Mouse (Mus musculus): Measurements from ENCODE around the gene Kirrel2. TPM values are rescaled to one million over a fixed set of nuclear protein-coding genes. Genes with fewer than 3 reads are reported as not detected.

Kirrel2 gene
- polyA plus RNA-seq, 1 experiment from 2014 or later, result 23.9 TPM

DNA sequence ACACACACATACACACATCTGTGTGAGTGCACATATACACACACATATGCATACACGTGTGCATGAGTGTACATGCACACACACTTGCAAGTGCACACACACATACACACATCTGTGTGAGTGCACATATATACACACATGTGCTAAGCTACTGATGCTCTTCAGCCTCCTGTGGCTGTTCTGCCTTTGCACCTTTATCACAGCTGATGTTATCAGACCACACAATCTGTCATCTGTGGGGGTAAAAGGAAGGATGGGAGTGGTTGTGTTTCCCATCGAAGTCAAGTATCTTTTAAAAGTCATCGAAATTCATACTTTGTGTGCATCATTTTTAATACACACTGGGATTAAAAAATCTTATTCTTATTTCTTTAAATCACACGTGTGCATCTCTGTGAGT is 55.1 kb downstream of the Kirrel2 start:
- H3K4me3 ChIP-seq, result no peak overlapping the region
- no peak overlapping the region for H3K27ac ChIP-seq
- no peak overlapping the region for H3K4me2 ChIP-seq (replicated peaks)
- no peak for ATAC-seq (ENCODE audit: low FRiP score)
- peaks cover 5% of the 10 kb centered on the region for H3K4me1 ChIP-seq
- WGBS, result 75% methylated on average over 4 of the region's 4 CpGs
- no peak overlapping the region for H3K9ac ChIP-seq
- no peaks in the 10 kb centered on the region for H3K9me3 ChIP-seq (replicated peaks)
- H3K27me3 ChIP-seq, result 0 out of 2 replicates have a peak, but pooled peaks cover 3% of the 10 kb centered on the region
- H3K36me3 ChIP-seq, result no peaks in the 10 kb centered on the region

DNA sequence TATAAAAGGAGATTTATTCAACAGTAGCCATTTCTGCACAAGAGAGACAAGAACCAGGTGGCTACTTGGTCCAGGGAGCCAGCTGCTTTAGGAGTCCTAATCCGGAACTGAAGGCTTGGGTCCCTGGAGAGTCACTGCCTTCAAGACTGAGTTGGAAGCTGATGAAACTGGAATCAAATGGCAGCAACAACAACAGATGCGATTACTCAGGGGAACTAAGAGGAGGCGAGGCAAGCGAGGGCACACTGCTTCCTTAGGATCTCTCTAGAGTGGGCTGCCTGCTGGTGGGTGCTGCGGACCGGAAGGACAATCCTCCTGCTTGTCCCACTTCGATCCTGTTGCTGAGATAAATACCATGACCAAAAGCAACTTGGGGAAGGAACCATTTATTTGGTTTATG is 57.8 kb downstream of the Kirrel2 start:
- Histone ChIP-seq H3K27me3 (0 out of 2 replicates have a peak, but pooled peaks cover 3% of the 10 kb centered on the region), H3K9me3 (replicated peaks) (no peaks in the 10 kb centered on the region), H3K4me1 (peaks cover 5% of the 10 kb centered on the region), H3K27ac (no peak overlapping the region), H3K36me3 (no peaks in the 10 kb centered on the region), H3K4me2 (replicated peaks) (no peak overlapping the region), H3K4me3 (no peak overlapping the region), H3K9ac (no peak overlapping the region)
- WGBS, result 43% methylated on average over 7 of the region's 7 CpGs
- ATAC-seq (ENCODE audit: low FRiP score), result no peak

Other genes starting within 250 kb of the Kirrel2 start
- 135 and 149 TPM in 2 replicates for gene Polr2i, start 225.7 kb downstream of the Kirrel2 start, polyA plus RNA-seq (2016; fragmentation: Nextera tagmentation; extraction: Ambion mirVana)
- gene Tbcb, start 225.4 kb downstream of the Kirrel2 start, polyA plus RNA-seq (2016; fragmentation: Nextera tagmentation; extraction: Ambion mirVana), result 272 and 275 TPM in 2 replicates
- not detected in 2 replicates for gene Ovol3, start 222.0 kb downstream of the Kirrel2 start, polyA plus RNA-seq (2016; fragmentation: Nextera tagmentation; extraction: Ambion mirVana)
- gene Thap8, start 177.6 kb downstream of the Kirrel2 start, polyA plus RNA-seq (2016; fragmentation: Nextera tagmentation; extraction: Ambion mirVana), result 0.48 and 0.77 TPM in 2 replicates
- gene Wdr62, start 177.3 kb downstream of the Kirrel2 start, polyA plus RNA-seq (2016; fragmentation: Nextera tagmentation; extraction: Ambion mirVana), result 7.2 and 7.4 TPM in 2 replicates
- 74.8 and 88.1 TPM in 2 replicates for gene Clip3, start 166.0 kb downstream of the Kirrel2 start, polyA plus RNA-seq (2016; fragmentation: Nextera tagmentation; extraction: Ambion mirVana)
- gene Alkbh6, start 149.0 kb downstream of the Kirrel2 start, polyA plus RNA-seq (2016; fragmentation: Nextera tagmentation; extraction: Ambion mirVana), result 87.1 and 93.5 TPM in 2 replicates
- gene Syne4, start 142.9 kb downstream of the Kirrel2 start, polyA plus RNA-seq (2016; fragmentation: Nextera tagmentation; extraction: Ambion mirVana), result 36.9 and 39.2 TPM in 2 replicates
- gene E130208F15Rik, start 135.9 kb downstream of the Kirrel2 start, polyA plus RNA-seq (2016; fragmentation: Nextera tagmentation; extraction: Ambion mirVana), result 0.33 and 0.49 TPM in 2 replicates
- 22.3 and 23.4 TPM in 2 replicates for gene Sdhaf1, start 133.8 kb downstream of the Kirrel2 start, polyA plus RNA-seq (2016; fragmentation: Nextera tagmentation; extraction: Ambion mirVana)
- 9.3 and 10.1 TPM in 2 replicates for gene Lrfn3, start 94.9 kb downstream of the Kirrel2 start, polyA plus RNA-seq (2016; fragmentation: Nextera tagmentation; extraction: Ambion mirVana)
- gene Tyrobp, start 43.9 kb downstream of the Kirrel2 start, polyA plus RNA-seq (2016; fragmentation: Nextera tagmentation; extraction: Ambion mirVana), result 17.7 and 19.7 TPM in 2 replicates
- 0.57 and 0.86 TPM in 2 replicates for gene Hcst, start 37.8 kb downstream of the Kirrel2 start, polyA plus RNA-seq (2016; fragmentation: Nextera tagmentation; extraction: Ambion mirVana)
- 1.3 and 2.2 TPM in 2 replicates for gene Nfkbid, start 36.0 kb downstream of the Kirrel2 start, polyA plus RNA-seq (2016; fragmentation: Nextera tagmentation; extraction: Ambion mirVana)
- gene Aplp1, start 12.2 kb downstream of the Kirrel2 start, polyA plus RNA-seq (2016; fragmentation: Nextera tagmentation; extraction: Ambion mirVana), result 348 and 365 TPM in 2 replicates
- gene Nphs1, start 625 bp upstream of the Kirrel2 start, polyA plus RNA-seq (2016; fragmentation: Nextera tagmentation; extraction: Ambion mirVana), result 3.8 and 5.2 TPM in 2 replicates
- not detected in 2 replicates for gene Prodh2, start 35.9 kb upstream of the Kirrel2 start, polyA plus RNA-seq (2016; fragmentation: Nextera tagmentation; extraction: Ambion mirVana)
- gene Arhgap33, start 77.4 kb upstream of the Kirrel2 start, polyA plus RNA-seq (2016; fragmentation: Nextera tagmentation; extraction: Ambion mirVana), result 88.6 and 98.9 TPM in 2 replicates
- gene Hspb6, start 94.5 kb upstream of the Kirrel2 start, polyA plus RNA-seq (2016; fragmentation: Nextera tagmentation; extraction: Ambion mirVana), result 5.7 and 7.1 TPM in 2 replicates
- gene Proser3, start 94.6 kb upstream of the Kirrel2 start, polyA plus RNA-seq (2016; fragmentation: Nextera tagmentation; extraction: Ambion mirVana), result 11.3 and 12.6 TPM in 2 replicates
- gene Lin37, start 102.1 kb upstream of the Kirrel2 start, polyA plus RNA-seq (2016; fragmentation: Nextera tagmentation; extraction: Ambion mirVana), result 52.4 and 55.2 TPM in 2 replicates
- gene U2af1l4, start 105.6 kb upstream of the Kirrel2 start, polyA plus RNA-seq (2016; fragmentation: Nextera tagmentation; extraction: Ambion mirVana), result 80.6 and 87.5 TPM in 2 replicates
- gene Gm49396, start 105.7 kb upstream of the Kirrel2 start, polyA plus RNA-seq (2016; fragmentation: Nextera tagmentation; extraction: Ambion mirVana), result 18.1 and 19.5 TPM in 2 replicates
- 128 and 139 TPM in 2 replicates for gene Psenen, start 105.9 kb upstream of the Kirrel2 start, polyA plus RNA-seq (2016; fragmentation: Nextera tagmentation; extraction: Ambion mirVana)
- gene Igflr1, start 107.7 kb upstream of the Kirrel2 start, polyA plus RNA-seq (2016; fragmentation: Nextera tagmentation; extraction: Ambion mirVana), result 4.2 and 6.3 TPM in 2 replicates
- 8.8 and 9.9 TPM in 2 replicates for gene Kmt2b, start 131.0 kb upstream of the Kirrel2 start, polyA plus RNA-seq (2016; fragmentation: Nextera tagmentation; extraction: Ambion mirVana)
- 0.17 and 0.39 TPM in 2 replicates for gene Zbtb32, start 141.2 kb upstream of the Kirrel2 start, polyA plus RNA-seq (2016; fragmentation: Nextera tagmentation; extraction: Ambion mirVana)
- gene Upk1a, start 155.2 kb upstream of the Kirrel2 start, polyA plus RNA-seq (2016; fragmentation: Nextera tagmentation; extraction: Ambion mirVana), result 0.21 and 0.35 TPM in 2 replicates
- gene Cox6b1, start 168.5 kb upstream of the Kirrel2 start, polyA plus RNA-seq (2016; fragmentation: Nextera tagmentation; extraction: Ambion mirVana), result 737 and 880 TPM in 2 replicates
- gene Etv2, start 178.2 kb upstream of the Kirrel2 start, polyA plus RNA-seq (2016; fragmentation: Nextera tagmentation; extraction: Ambion mirVana), result not detected in 2 replicates
- 153 and 160 TPM in 2 replicates for gene Rbm42, start 192.6 kb upstream of the Kirrel2 start, polyA plus RNA-seq (2016; fragmentation: Nextera tagmentation; extraction: Ambion mirVana)
- 35.4 and 38.4 TPM in 2 replicates for gene Haus5, start 207.3 kb upstream of the Kirrel2 start, polyA plus RNA-seq (2016; fragmentation: Nextera tagmentation; extraction: Ambion mirVana)
- not detected in 2 replicates for gene Pmis2, start 213.9 kb upstream of the Kirrel2 start, polyA plus RNA-seq (2016; fragmentation: Nextera tagmentation; extraction: Ambion mirVana)
- not detected in 2 replicates for gene 2200002J24Rik, start 241.2 kb upstream of the Kirrel2 start, polyA plus RNA-seq (2016; fragmentation: Nextera tagmentation; extraction: Ambion mirVana)

Measured in hindbrain, embryonic 12.5 days (tissue).